Mouse (Mus musculus) erythroblast, embryonic 14.5 days (primary cell): ENCODE results near the gene Polr2l. TPM values are rescaled to one million over a fixed set of nuclear protein-coding genes. Genes with fewer than 3 reads are reported as not detected.
A peak's percentile ranks its signal among the peaks of the same experiment; 100 is the strongest.

ENCODE experiments used
- H3K27me3 ChIP-seq: 2 replicates; pipeline ENCODE4 v1.6.1; 2012; ENCODE audit warnings: inconsistent platforms; ENCODE audit not compliant: control insufficient read depth
- H3K36me3 ChIP-seq: 2 replicates; pipeline ENCODE4 v1.6.1; 2012; ENCODE audit warnings: mild to moderate bottlenecking, inconsistent platforms; ENCODE audit not compliant: control insufficient read depth
- H3K4me1 ChIP-seq: 2 replicates; pipeline ENCODE4 v1.6.1; 2012; ENCODE audit warnings: inconsistent platforms; ENCODE audit not compliant: control insufficient read depth
- H3K4me3 ChIP-seq: replicated peaks from 2 replicates; pipeline ENCODE3; 2012; ENCODE audit warnings: moderate library complexity, mild to moderate bottlenecking, inconsistent platforms
- H3K9me3 ChIP-seq: 2 replicates; pipeline ENCODE4 v1.6.1; 2012; ENCODE audit warnings: low read length, inconsistent platforms, mixed read lengths; ENCODE audit not compliant: control insufficient read depth
- GATA1 ChIP-seq: IDR thresholded peaks from 2 replicates; pipeline ENCODE4 v1.6.1; 2012; ENCODE audit warnings: low read length, inconsistent platforms, mixed read lengths
- TAL1 ChIP-seq: IDR thresholded peaks from 3 replicates; pipeline ENCODE4 v1.6.1; 2012; ENCODE audit warnings: low read length, inconsistent platforms, mixed read lengths
- polyA plus RNA-seq: library from polyadenylated mRNA; stranded (reverse); fragments of >175 nt; gene quantifications from 2 replicates; pipeline ENCODE4 v1.2.3, GENCODE M21; 2012

Gene Polr2l
- polyA plus RNA-seq, 1 experiment = 17.1 TPM

DNA sequence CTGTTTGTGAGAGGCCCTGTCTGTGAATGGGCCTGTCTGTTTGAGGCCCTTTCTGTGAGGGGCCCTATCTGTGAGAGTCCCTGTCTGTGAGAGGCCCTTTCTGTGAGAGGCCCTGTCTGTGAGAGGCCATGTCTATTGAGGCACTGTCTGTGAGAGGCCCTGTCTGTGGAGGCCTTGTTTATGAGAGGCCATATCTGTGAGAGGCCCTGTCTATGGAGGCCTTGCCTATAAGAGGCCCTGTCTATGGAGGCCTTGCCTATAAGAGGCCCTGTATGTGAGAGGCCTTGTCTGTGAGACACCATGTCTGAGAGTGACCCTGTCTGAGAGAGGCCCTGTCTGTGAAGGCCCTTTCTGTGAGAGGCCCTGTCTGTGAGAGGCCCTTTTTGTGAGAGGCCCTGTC, 33.2 kb upstream of the Polr2l start:
- peaks cover 87% of the 10 kb centered on the region for H3K36me3 ChIP-seq
- TF ChIP-seq GATA1 = no peak
- no peak for TF ChIP-seq TAL1
- peak overlapping the region; percentile 85 for H3K4me3 ChIP-seq
- no peaks in the 10 kb centered on the region for H3K27me3 ChIP-seq
- H3K9me3 ChIP-seq = peaks cover 2% of the 10 kb centered on the region; the same call in 1 of the 2 replicates
- peaks cover 78% of the 10 kb centered on the region for H3K4me1 ChIP-seq

DNA sequence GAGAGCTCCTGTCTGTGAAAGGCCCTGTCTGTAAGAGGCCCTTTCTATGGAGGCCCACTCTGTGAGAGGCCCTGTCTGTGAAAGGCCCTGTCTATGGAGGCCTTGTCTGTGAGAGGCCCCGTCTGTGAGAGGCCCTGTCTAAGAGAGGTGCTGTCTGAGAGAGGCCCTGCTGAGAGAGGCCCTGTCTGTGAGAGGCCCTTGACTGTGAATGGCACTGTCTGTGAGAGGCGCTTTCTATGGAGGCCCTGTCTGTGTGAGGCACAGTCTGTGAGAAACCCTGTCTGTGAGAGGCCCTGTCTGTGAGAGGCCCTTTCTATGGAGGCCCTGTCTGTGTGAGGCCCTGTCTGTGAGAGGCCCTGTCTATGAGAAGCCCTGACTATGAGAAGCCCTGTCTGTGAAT, 31.3 kb upstream of the Polr2l start:
- no peaks in the 10 kb centered on the region for H3K27me3 ChIP-seq
- peak overlapping the region; percentile 85 for H3K4me3 ChIP-seq
- peaks cover 85% of the 10 kb centered on the region for H3K36me3 ChIP-seq
- TF ChIP-seq TAL1 = no peak
- TF ChIP-seq GATA1 = no peak
- H3K9me3 ChIP-seq = peaks cover 4% of the 10 kb centered on the region; the same call in 1 of the 2 replicates
- peaks cover 88% of the 10 kb centered on the region for H3K4me1 ChIP-seq

DNA sequence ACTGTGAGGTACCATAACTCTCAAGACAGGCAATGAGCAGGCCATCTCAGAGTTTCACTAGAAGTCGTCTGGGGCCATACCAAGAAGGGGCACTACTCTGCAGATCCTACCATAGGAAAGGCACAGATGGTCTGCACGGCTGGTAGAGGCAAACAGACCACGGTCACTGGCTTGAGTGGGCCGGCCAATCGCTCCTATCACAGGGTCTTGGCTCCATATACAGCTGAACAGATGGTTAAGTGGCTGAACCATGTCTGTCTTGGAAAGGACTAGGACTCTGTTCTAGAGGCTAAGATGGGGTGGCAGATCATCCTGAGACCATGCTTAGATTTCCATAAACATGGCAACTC, 27.6 kb upstream of the Polr2l start:
- Histone ChIP-seq H3K4me3 (no peak overlapping the region), H3K9me3 (peaks cover 4% of the 10 kb centered on the region; the same call in 1 of the 2 replicates), H3K27me3 (no peaks in the 10 kb centered on the region), H3K36me3 (peaks cover 78% of the 10 kb centered on the region), H3K4me1 (peaks cover 56% of the 10 kb centered on the region)
- TF ChIP-seq TAL1 = no peak
- no peak for TF ChIP-seq GATA1

DNA sequence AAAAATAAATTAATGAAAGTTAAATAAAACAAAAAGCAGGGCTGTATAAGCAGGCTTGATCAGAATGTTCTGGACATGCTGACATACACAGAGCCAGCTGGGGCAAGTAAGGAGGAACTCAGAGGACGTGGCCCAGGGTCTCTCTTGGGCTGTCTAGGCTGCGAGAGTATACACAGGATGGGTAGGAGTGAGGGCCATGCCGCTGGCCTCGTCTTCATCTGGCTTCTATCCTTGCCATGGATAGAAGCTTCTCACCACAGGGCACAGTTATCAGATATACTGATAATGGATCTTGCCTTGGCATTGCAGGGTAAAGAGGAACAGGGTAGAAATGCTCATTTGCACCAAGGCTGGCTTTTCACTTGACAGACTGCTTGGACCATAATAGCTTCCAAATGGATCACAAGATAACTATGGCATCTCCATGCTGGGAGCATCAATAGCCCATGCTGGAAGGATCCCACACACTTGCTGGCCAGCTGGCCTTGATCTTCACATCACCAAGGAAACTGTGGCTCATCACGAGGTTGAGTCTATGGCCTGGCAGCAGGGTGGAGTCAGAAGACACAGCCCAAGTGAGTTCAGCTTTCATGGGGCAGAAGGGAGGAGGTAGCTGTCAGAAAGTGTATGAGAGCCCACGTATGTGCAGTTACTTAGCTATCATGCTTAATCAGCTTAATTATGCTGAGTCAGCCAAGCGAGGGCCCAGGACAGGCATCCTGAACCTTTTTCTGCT, 27.1 kb upstream of the Polr2l start:
- Histone ChIP-seq H3K4me3 (peak overlapping the region; percentile 5), H3K9me3 (peaks cover 4% of the 10 kb centered on the region; the same call in 1 of the 2 replicates), H3K27me3 (no peaks in the 10 kb centered on the region), H3K4me1 (peaks cover 51% of the 10 kb centered on the region), H3K36me3 (peaks cover 78% of the 10 kb centered on the region)
- TF ChIP-seq TAL1 (no peak), GATA1 (no peak)

DNA sequence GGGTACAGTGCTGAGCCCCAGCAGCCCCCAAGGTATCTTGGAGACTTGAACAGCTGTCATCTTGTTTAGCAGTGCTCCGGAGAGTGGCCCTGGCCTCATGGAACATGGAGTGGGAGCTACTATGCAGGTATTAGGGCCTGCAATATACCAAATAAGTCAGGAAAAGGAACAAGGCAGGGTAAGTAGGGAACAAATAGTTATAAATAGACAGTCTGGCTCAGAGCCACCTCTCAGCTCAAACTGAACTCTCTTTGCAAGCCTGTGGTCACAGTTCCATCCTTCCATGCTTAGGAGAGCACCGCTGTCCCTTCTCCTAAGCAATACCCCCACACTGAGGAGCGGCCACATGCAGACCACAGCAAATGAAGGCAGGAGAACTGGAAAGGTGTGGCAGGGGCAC, 22.7 kb upstream of the Polr2l start:
- Histone ChIP-seq H3K27me3 (no peaks in the 10 kb centered on the region), H3K4me3 (no peak overlapping the region), H3K36me3 (peaks cover 89% of the 10 kb centered on the region), H3K9me3 (no peaks in the 10 kb centered on the region; the same call in 1 of the 2 replicates), H3K4me1 (peaks cover 21% of the 10 kb centered on the region)
- TF ChIP-seq TAL1 (no peak), GATA1 (no peak)

DNA sequence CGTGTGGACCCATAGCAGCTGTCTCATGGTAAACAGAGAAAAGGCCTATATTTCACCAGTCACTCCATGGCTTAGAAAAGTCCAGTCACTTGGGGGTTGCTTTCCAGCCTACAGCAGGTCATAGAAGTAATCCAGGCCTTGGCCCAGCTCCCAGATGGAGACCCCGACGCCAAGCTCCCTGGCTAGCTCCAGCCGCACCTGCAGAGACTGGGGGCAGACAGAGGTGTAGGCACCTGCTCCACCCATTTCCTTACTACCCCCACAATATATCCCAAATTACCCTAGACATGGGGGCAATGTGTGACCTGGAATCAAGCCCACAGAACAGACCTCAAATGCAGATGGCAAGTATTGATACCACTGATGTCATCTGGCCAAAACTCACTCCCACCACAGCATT, 21.0 kb upstream of the Polr2l start:
- H3K27me3 ChIP-seq = no peaks in the 10 kb centered on the region
- H3K4me3 ChIP-seq = no peak overlapping the region
- H3K4me1 ChIP-seq = peaks cover 23% of the 10 kb centered on the region
- peaks cover 88% of the 10 kb centered on the region for H3K36me3 ChIP-seq
- TF ChIP-seq TAL1 (no peak), GATA1 (no peak)
- H3K9me3 ChIP-seq = no peaks in the 10 kb centered on the region

DNA sequence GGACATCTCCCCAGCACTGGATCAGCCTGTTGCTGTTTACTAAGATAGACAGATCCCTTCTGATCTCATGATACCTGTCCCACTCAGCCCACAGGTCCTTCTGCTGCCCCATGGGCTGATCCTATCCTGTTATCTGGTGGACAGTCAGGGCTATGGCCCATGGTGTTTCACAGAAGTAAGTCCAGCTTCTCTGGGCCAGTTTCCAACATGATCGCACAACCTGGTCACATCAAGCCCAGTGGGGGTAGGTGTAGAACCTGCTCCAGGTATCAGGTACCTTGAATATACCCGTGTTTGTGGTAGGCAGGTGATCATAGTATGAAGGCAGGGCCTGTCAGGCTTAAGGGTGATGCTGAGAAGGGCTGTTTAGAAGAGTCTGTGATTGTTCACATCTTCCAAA, 20.4 kb upstream of the Polr2l start:
- Histone ChIP-seq H3K4me1 (peaks cover 25% of the 10 kb centered on the region), H3K9me3 (no peaks in the 10 kb centered on the region), H3K27me3 (no peaks in the 10 kb centered on the region), H3K4me3 (no peak overlapping the region), H3K36me3 (peaks cover 91% of the 10 kb centered on the region)
- TF ChIP-seq TAL1 = no peak
- TF ChIP-seq GATA1 = no peak

DNA sequence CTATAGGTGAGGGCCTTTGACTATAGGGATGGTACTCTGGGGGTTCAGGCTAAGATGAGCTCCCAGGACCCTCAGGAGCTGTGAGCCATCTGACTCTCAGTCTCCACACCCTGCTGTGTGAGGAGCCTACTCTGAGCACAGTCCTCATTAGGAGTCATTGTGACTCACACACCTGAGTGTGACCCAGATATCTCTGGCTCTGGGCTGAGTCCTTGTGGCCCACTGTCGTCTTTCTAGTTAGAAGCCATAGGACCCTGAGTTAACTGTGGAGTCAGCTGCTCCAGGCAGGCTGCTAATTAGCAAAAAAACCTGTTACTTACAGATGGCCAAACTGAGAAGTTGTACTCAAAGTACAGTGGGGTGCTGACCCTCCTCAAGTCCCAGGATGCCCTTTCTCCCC, 18.8 kb upstream of the Polr2l start:
- TF ChIP-seq TAL1 = no peak
- TF ChIP-seq GATA1 = no peak
- H3K4me3 ChIP-seq = no peak overlapping the region
- peaks cover 25% of the 10 kb centered on the region for H3K4me1 ChIP-seq
- H3K27me3 ChIP-seq = no peaks in the 10 kb centered on the region
- peaks cover 83% of the 10 kb centered on the region for H3K36me3 ChIP-seq
- no peaks in the 10 kb centered on the region for H3K9me3 ChIP-seq

DNA sequence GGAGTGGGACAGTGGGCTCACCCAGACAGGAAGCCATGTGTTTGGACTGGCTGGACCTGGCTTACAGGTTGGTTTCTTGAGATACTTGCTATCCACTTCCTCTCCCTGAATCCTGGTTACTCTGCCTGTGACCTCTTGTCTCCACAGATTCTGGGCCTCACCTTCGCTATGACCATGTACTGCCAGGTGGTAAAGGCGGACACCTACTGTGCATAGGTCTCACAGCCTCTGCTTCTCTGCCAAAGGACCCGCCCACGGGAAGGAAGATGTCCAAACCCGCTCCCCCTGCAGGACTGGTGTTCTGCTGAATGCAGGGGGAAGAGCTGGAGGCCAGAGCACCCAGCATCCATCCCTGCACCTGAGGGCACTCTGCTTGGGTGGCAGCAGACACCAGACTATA, 17.8 kb upstream of the Polr2l start:
- Histone ChIP-seq H3K36me3 (peaks cover 75% of the 10 kb centered on the region), H3K9me3 (no peaks in the 10 kb centered on the region), H3K4me1 (peaks cover 25% of the 10 kb centered on the region), H3K27me3 (no peaks in the 10 kb centered on the region), H3K4me3 (no peak overlapping the region)
- TF ChIP-seq TAL1 = no peak
- TF ChIP-seq GATA1 = no peak

DNA sequence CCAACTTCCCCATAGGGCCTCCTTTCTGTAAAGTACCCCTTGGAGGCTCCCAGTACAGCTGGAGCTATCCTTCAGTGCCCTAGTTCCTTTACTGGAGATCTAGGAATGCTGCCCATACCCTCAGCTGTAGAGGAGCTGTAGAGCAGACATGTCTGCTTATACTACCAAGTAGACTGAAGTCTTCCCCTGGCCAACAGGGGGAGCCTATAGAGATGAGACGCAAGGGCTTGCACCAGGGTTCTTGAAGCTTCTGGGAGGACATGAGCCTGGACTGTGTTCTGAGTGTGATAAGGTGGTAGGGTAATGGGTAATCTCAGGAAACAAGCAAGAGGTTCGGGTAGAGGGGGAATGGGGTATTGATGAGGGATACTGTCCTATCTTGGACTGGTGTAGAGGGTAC, 16.2 kb upstream of the Polr2l start:
- H3K4me3 ChIP-seq = no peak overlapping the region
- TF ChIP-seq GATA1 = no peak
- no peak for TF ChIP-seq TAL1
- H3K4me1 ChIP-seq = peaks cover 29% of the 10 kb centered on the region
- H3K27me3 ChIP-seq = no peaks in the 10 kb centered on the region
- H3K36me3 ChIP-seq = peaks cover 70% of the 10 kb centered on the region
- H3K9me3 ChIP-seq = no peaks in the 10 kb centered on the region
